Mouse (Mus musculus) intestine, postnatal 0 days (tissue): Measurements from ENCODE around the gene Idnk. TPM values are rescaled to one million over a fixed set of nuclear protein-coding genes. Genes with fewer than 3 reads are reported as not detected.

Source experiments
- ATAC-seq: fragments of 200-750 bp; cut with Nextera tagmentation; 2 replicates; pipeline ENCODE4 v1.8.0; 2017; ENCODE audit warnings: mild to moderate bottlenecking, moderate TSS enrichment, moderate library complexity
- H3K27ac ChIP-seq: fragments of 300-500 bp; sonication (generic); 2 replicates; pipeline ENCODE4 v1.5.1; 2014; ENCODE audit warnings: mild to moderate bottlenecking, low read depth, low read length, moderate library complexity
- H3K27me3 ChIP-seq: fragments of 300-500 bp; sonication (generic); replicated peaks from 2 replicates; pipeline ENCODE4 v1.6.1; 2014; ENCODE audit warnings: low read length, mixed read lengths; ENCODE audit not compliant: control insufficient read depth, insufficient read depth
- H3K36me3 ChIP-seq: fragments of 300-500 bp; sonication (generic); 2 replicates; pipeline ENCODE4 v1.6.1; 2014; ENCODE audit warnings: mild to moderate bottlenecking, moderate library complexity; ENCODE audit not compliant: control insufficient read depth, insufficient read depth
- H3K4me1 ChIP-seq: fragments of 300-500 bp; sonication (generic); replicated peaks from 2 replicates; pipeline ENCODE4 v1.6.1; 2014; ENCODE audit warnings: antibody characterized with exemption, low read length, mixed read lengths; ENCODE audit not compliant: control insufficient read depth, insufficient read depth
- H3K4me2 ChIP-seq: fragments of 300-500 bp; sonication (generic); replicated peaks from 2 replicates; pipeline ENCODE4 v1.6.1; 2014; ENCODE audit warnings: low read depth, mild to moderate bottlenecking, moderate library complexity
- H3K4me3 ChIP-seq: fragments of 300-500 bp; sonication (generic); 2 replicates; pipeline ENCODE4 v1.5.1; 2014; ENCODE audit warnings: low read depth, low read length
- H3K9ac ChIP-seq: fragments of 300-500 bp; sonication (generic); 2 replicates; pipeline ENCODE4 v1.6.1; 2014; ENCODE audit warnings: mild to moderate bottlenecking, low read depth, low read length
- H3K9me3 ChIP-seq: fragments of 300-500 bp; sonication (generic); 2 replicates; pipeline ENCODE4 v1.6.1; 2016; ENCODE audit warnings: mixed run types; ENCODE audit not compliant: control insufficient read depth
- CTCF ChIP-seq: sonication (generic); IDR thresholded peaks from 2 replicates; pipeline ENCODE4 v1.5.1; 2016; ENCODE audit warnings: low read depth, mild to moderate bottlenecking, control low read depth, antibody characterized with exemption, moderate library complexity
- WGBS: fragments of 180-500 bp; shearing (Covaris S2); extraction: QIAGEN DNeasy Blood & Tissue Kit; methylation state at CpG from one replicate; pipeline ENCODE4 v1.1.7; 2014; 5-methylcytosine and 5-hydroxymethylcytosine counted together
- polyA plus RNA-seq: library from polyadenylated mRNA; unstranded; fragments of >200 nt; fragmentation: Nextera tagmentation; extraction: Ambion mirVana; gene quantifications from 2 replicates; pipeline ENCODE4 v1.2.1, GENCODE M21; 2015

The Idnk gene
- polyA plus RNA-seq, 1 experiment from 2014 or later, result 79.0 TPM

DNA sequence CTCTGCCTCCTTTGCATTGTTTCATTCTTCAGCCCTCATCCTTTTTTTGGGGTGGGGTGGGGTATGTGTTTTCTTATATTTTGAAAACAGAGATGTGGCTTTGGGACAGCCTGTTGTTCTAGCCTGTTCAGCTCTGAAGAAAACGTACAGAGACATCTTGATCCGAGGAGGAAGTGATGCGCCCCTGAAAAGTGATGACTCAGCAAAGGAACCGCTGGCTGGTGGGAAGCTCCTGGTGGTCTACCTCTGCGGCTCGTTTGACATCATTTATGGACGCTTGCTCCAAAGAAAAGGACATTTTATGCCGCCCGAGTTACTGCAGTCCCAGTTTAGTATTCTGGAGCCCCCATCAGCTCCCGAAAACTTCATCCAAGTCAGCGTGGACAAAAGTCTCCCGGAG is 5.9 kb downstream of the Idnk start:
- ATAC-seq, result no peak
- H3K4me1 ChIP-seq, result no peaks in the 10 kb centered on the region
- 96% methylated on average over 12 of the region's 12 CpGs for WGBS
- TF ChIP-seq CTCF, result no peak
- H3K9ac ChIP-seq, result no peak overlapping the region
- no peak overlapping the region for H3K4me2 ChIP-seq
- H3K9me3 ChIP-seq, result no peaks in the 10 kb centered on the region
- no peaks in the 10 kb centered on the region for H3K27me3 ChIP-seq
- H3K27ac ChIP-seq, result no peak overlapping the region
- no peak overlapping the region for H3K4me3 ChIP-seq
- peaks cover 38% of the 10 kb centered on the region for H3K36me3 ChIP-seq

DNA sequence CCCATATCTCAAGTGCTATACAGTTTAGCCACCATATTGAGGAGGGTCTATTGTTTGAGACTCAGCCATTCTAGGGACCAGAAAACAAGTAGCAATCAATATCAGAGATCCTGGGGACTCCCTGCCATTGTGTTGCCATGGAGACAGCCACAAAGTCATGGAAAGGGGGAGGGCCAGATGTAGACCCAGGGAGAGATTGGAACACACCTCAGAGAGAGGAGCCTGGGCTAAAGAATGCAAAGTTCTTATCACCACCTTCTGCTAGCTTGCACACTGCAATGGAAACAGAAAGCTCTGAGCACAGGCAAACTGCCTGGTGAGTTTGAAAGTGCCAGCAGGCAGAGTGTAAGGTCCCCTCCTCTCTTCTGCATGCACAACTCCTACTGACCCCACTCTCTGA is 10.7 kb downstream of the Idnk start:
- Histone ChIP-seq H3K27me3 (no peaks in the 10 kb centered on the region), H3K4me2 (no peak overlapping the region), H3K36me3 (peaks cover 28% of the 10 kb centered on the region), H3K4me3 (no peak overlapping the region), H3K4me1 (no peaks in the 10 kb centered on the region), H3K27ac (no peak overlapping the region), H3K9me3 (no peaks in the 10 kb centered on the region), H3K9ac (no peak overlapping the region)
- no peak for ATAC-seq
- no peak for TF ChIP-seq CTCF

DNA sequence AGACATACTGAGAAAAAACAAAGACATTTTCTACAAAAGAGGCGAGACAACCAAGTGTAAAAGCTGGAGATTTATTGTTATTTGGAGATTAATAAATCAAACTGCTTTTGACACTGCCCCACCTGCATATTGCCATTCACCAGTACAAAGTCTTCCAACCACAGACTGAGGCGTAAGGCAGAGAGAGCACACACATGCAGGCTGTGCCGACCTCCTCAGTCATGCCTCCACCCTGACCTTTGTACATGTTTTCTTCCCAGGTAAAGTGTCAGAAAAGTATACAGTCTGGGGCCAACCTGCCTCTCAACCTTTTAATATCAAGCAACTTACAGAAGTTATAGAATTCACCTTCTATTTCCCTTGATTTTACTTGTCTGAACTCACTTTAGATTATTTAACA is 18.7 kb downstream of the Idnk start:
- H3K27ac ChIP-seq, result peak overlapping the region; percentile 73
- TF ChIP-seq CTCF, result no peak
- no peak overlapping the region for H3K9ac ChIP-seq
- WGBS, result 41% methylated on average over 3 of the region's 3 CpGs
- H3K9me3 ChIP-seq, result no peaks in the 10 kb centered on the region
- peak overlapping the region; percentile 30; the same call in 1 of the 2 replicates for H3K4me2 ChIP-seq
- no peaks in the 10 kb centered on the region; the same call in 1 of the 2 replicates for H3K4me1 ChIP-seq
- H3K27me3 ChIP-seq, result no peaks in the 10 kb centered on the region
- peaks cover 45% of the 10 kb centered on the region for H3K36me3 ChIP-seq
- no peak overlapping the region for H3K4me3 ChIP-seq
- peak; percentile 95 for ATAC-seq

DNA sequence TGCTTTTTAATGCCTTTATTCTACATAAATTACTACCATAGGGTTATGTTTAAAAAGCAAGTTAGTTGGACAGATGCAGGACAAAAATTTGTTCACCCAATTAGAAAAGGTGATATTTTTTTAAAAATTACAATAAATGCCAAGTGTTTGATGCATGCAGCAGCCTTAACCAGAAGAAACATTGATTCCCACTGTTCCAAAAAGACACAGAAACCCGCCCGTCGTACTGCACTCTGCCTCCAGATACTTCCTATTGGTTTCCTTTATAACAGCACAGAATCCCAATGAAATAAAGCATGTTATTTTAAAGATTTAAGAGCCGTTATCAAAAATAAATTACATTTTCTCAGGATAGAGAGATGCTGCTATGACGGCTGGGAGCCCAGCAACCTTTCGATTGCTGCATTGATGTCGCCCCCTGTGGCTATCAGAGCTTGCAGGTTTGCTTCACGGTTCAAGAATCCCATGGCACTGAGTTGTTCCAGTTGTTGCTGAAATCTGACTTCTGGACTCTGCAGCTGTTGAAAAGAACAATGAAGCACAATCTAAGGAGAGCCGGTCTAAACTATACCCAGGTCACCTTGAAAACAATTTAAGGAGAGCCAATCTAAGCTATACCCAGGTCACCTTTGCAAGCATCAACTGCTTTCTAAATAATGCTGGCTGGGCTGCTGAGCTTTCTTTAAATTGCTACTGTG is 20.2 kb downstream of the Idnk start:
- Histone ChIP-seq H3K27me3 (no peaks in the 10 kb centered on the region), H3K36me3 (peaks cover 48% of the 10 kb centered on the region), H3K4me3 (no peak overlapping the region), H3K4me2 (no peak overlapping the region), H3K27ac (no peak overlapping the region), H3K9ac (no peak overlapping the region), H3K9me3 (no peaks in the 10 kb centered on the region), H3K4me1 (no peaks in the 10 kb centered on the region; the same call in 1 of the 2 replicates)
- 79% methylated on average over 9 of the region's 9 CpGs for WGBS
- no peak for ATAC-seq
- TF ChIP-seq CTCF, result peak; percentile 30

DNA sequence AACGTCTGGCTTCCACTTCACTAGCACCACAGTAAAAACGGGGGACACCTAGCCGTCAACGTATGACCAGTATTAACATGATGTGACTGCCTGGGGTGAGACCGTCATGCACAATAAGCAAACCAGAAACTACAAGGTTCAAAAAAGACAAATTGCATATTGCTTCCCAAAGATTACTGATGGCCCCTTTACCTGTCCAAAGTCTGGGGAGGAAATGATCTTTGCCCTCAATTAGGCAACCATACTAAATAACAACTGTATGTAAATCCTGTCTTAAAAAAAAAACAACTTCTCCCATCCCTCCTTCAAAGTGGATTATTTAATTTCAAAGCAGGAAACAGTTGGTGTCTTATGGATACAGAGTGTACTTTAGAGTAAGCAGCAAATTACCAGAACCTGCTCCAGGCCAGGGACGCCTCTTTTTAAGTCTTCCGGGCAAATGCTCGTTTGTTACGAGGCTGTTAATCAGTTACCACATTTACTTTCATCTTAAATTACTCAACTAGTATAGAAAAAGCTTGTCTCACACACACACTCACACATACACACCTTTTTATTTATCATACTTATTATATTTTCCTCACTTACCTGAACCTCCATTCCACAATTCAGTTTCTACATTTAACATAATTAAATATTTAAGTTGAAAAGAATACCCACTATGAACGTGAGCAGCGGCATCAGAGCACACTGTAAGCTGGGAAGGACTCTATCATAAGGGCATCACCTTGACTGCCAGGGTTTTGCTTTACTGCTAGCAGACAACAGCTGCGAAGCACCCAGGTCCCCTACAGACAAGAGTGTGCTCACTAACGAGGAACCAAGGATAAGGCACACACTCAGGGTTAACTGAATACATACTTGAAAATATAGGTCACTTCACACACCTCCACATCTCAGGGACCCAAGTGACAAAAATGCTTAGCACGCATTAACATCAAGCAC is 24.4 kb downstream of the Idnk start:
- Histone ChIP-seq H3K36me3 (peaks cover 42% of the 10 kb centered on the region), H3K27ac (peak overlapping the region; percentile 92)
- no peak for TF ChIP-seq CTCF

DNA sequence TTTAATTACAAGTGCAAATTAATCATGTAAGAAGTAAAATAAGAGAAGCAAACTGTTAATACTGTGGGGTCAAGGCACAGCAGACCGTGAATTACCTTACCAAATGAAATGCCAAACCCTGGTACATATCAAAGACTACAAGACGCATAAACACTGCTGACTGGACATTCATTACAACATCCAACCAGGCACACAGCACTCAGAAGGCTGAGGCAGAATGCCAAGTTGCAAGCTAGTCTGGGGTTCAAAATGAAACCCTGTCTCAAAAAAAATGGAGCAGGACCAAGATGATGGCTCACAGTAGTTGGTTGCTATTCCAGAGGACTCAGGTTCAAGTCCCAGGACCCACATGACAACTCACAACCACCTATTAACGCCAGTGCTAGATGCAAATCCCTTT is 26.7 kb downstream of the Idnk start:
- no peaks in the 10 kb centered on the region for H3K9me3 ChIP-seq
- H3K9ac ChIP-seq, result no peak overlapping the region
- H3K4me2 ChIP-seq, result no peak overlapping the region
- peaks cover 39% of the 10 kb centered on the region for H3K36me3 ChIP-seq
- no peak for TF ChIP-seq CTCF
- 0 out of 2 replicates have a peak, but pooled peaks cover 3% of the 10 kb centered on the region for H3K4me1 ChIP-seq
- WGBS, result 71% methylated on average over 3 of the region's 3 CpGs
- H3K4me3 ChIP-seq, result no peak overlapping the region
- H3K27ac ChIP-seq, result no peak overlapping the region
- ATAC-seq, result no peak
- H3K27me3 ChIP-seq, result no peaks in the 10 kb centered on the region

More for the DNA sequence above, 24.4 kb downstream of the Idnk start:
- WGBS, result 41% methylated on average over 14 of the region's 14 CpGs
- H3K4me3 ChIP-seq, result no peak overlapping the region
- ATAC-seq, result peak; percentile 88
- no peaks in the 10 kb centered on the region for H3K27me3 ChIP-seq
- H3K9me3 ChIP-seq, result no peaks in the 10 kb centered on the region
- no peak overlapping the region for H3K9ac ChIP-seq
- peak overlapping the region; percentile 51 for H3K4me2 ChIP-seq
- 0 out of 2 replicates have a peak, but pooled peaks cover 3% of the 10 kb centered on the region for H3K4me1 ChIP-seq
